Mouse (Mus musculus): ENCODE measurements at regions not wholly inside any gene's neighbourhood (a gene's known extent, or its start where the extent isn't known, plus 50 kb on each side); places are given as distances from the start of the nearest gene placed in this dataset.
A peak's percentile ranks its signal among the peaks of the same experiment; 100 is the strongest.

DNA sequence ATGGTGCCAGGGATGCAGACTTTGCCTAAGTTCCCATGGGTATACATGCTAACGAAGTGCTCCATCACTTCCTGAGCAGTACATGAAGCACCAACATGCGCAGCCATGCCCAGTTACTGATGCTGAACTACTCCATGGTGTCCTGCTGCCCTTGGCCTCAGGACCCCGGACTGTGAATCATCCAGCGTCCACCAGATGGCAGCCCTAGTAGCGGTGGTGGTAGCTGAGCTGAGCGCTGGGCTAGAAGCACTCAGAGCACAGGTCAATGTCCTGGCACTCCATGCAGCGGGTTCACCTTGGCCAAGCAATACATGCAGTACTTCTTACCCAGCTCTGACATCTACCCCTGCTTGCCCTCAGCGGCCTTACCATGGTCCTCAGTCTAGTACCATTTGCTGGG is 57.1 kb upstream of the Syn3 start:
- no peak overlapping the region for H3K4me3 ChIP-seq (replicated peaks in 1 of 3; ENCODE audit: low read depth in 2 of 3, low read length in 2 of 3, poor library complexity in 1 of 3)
- H3K4me1 ChIP-seq (ENCODE audit: control insufficient read depth in 1 of 2, insufficient read depth in 2 of 2), result peaks cover 2% of the 10 kb centered on the region in 2 experiments; a peak in 2 of 4 replicates
- no peak overlapping the region for H3K9ac ChIP-seq (ENCODE audit: insufficient read depth, low read depth)
- H3K27ac ChIP-seq (ENCODE audit: insufficient read depth, low read depth), result no peak overlapping the region
- dilution Hi-C loops (cut with MboI; ENCODE audit: extremely low pct_ligation_motif_present, extremely low pct_unique_long_range_greater_than_20kb, low sequenced_read_pairs) (no loop called here), in situ Hi-C loops (cut with MboI; ENCODE audit: low pct_ligation_motif_present, low pct_unique_long_range_greater_than_20kb, low sequenced_read_pairs) (no loop called here)
- H3K4me2 ChIP-seq (ENCODE audit: insufficient read depth, low read depth, poor library complexity, severe bottlenecking), result no peak overlapping the region
- DNase-seq (ENCODE audit: extremely low read depth), result peak; percentile 14
- no peaks in the 10 kb centered on the region for H3K36me3 ChIP-seq (replicated peaks in 1 of 2; ENCODE audit: control insufficient read depth in 1 of 2, insufficient read depth in 1 of 2, low read length in 1 of 2)
- no peaks in the 10 kb centered on the region for H3K27me3 ChIP-seq (replicated peaks)
- no peaks in the 10 kb centered on the region for H3K9me3 ChIP-seq (replicated peaks; ENCODE audit: low read length)
- H3K79me2 ChIP-seq (replicated peaks; ENCODE audit: control insufficient read depth, extremely low read depth, insufficient read depth, poor library complexity, severe bottlenecking), result no peaks in the 10 kb centered on the region
- no peak for TF ChIP-seq JUND (conservative IDR thresholded peaks at IDR 0.05; ENCODE audit: low read depth, low read length)
- peak in 1 of 2 experiments; percentile 76; a peak in 2 of 4 replicates for TF ChIP-seq CTCF (conservative IDR thresholded peaks at IDR 0.05 in 1 of 2, IDR thresholded peaks at IDR 0.05 in 1 of 2; ENCODE audit: low read depth in 2 of 2, low read length in 2 of 2)
- TF ChIP-seq RAD21 (IDR thresholded peaks at IDR 0.05; ENCODE audit: low read depth, low read length), result peak; percentile 56
- TF ChIP-seq NRF1 (IDR thresholded peaks at IDR 0.05; ENCODE audit: low read depth, low read length), result 0 out of 2 replicates have a peak, but pooled peaks have one; percentile 23
- TF ChIP-seq ZMIZ1 (IDR thresholded peaks at IDR 0.05; ENCODE audit: low read depth, low read length), result no peak
- TF ChIP-seq SMC3 (IDR thresholded peaks at IDR 0.05; ENCODE audit: low read depth, low read length), result peak; percentile 81

Data from CH12.LX (cell line).